Mouse (Mus musculus): Measurements from ENCODE around the gene Alkal2. TPM values are rescaled to one million over a fixed set of nuclear protein-coding genes. Genes with fewer than 3 reads are reported as not detected.

Alkal2 gene
- polyA plus RNA-seq, 1 experiment from 2014 or later = not detected

DNA sequence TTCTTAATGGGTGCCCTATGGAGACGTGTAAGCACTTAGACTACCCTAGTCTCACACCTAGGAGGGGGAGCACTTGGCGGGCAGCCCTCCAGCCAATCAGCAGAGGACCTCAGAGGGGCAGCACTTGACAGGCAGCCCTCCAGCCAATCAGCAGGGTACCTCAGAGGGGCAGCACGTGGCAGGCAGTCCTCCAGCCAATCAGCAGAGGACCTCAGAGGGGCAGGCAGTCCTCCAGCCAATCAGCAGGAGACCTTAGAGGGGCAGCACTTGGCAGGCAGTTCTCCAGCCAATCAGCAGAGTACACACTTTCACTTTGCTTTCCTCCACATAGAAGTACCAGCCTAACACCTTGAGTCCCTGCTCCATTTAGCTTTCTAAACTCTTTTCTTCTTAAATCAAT, 38.3 kb downstream of the Alkal2 start:
- Histone ChIP-seq H3K36me3 (0 out of 2 replicates have a peak, but pooled peaks cover 2% of the 10 kb centered on the region), H3K4me1 (replicated peaks) (no peaks in the 10 kb centered on the region), H3K4me2 (no peak overlapping the region), H3K4me3 (no peak overlapping the region), H3K9ac (no peak overlapping the region), H3K27me3 (replicated peaks) (no peaks in the 10 kb centered on the region), H3K27ac (ENCODE audit: poor library complexity, severe bottlenecking) (no peak overlapping the region), H3K9me3 (replicated peaks) (no peaks in the 10 kb centered on the region)
- ATAC-seq (ENCODE audit: insufficient number of reproducible peaks, low FRiP score) = no peak
- 67% methylated on average over 3 of the region's 3 CpGs for WGBS

DNA sequence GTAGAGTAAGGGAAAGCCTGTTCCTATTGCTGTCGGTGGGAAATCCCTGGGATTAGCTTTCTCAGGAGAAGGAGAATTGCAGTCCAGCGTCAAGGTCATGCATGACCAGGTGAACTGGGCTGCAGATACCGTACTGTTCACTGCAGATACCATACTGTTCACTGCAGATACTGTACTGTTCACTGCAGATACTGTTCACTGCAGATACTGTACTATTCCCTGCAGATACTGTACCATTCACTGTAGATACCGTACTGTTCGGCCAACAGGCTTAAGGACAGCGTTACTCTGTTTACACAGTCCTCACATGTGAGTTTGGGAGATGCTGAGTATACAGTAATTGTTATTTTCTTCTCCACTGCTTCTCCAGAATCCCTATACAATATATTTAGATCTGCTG, 44.1 kb downstream of the Alkal2 start:
- Histone ChIP-seq H3K4me3 (no peak overlapping the region), H3K4me2 (no peak overlapping the region), H3K9ac (no peak overlapping the region), H3K27me3 (replicated peaks) (no peaks in the 10 kb centered on the region), H3K36me3 (no peaks in the 10 kb centered on the region), H3K9me3 (replicated peaks) (no peaks in the 10 kb centered on the region), H3K4me1 (replicated peaks) (no peaks in the 10 kb centered on the region), H3K27ac (ENCODE audit: poor library complexity, severe bottlenecking) (no peak overlapping the region)
- WGBS = 79% methylated on average over 6 of the region's 6 CpGs
- ATAC-seq (ENCODE audit: insufficient number of reproducible peaks, low FRiP score) = no peak

DNA sequence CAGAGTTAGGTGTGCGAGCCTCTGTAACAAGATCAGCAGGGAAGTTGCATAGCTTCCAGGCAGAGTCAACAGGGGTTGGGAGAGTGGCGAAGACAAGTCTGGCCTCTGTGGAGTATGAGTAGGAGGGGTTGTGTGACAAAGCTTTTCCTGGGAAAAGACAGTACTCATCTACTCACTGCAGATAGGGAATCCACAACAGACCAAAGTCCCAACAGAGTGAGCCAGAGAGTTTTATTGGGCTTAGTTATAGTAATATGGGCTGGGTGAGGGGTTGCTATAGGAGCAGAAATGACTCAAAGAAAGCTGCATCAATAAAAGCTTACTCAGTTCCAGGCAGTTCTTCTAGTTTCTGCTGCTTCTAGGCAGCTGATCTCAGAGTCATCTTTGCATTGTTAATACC, 49.2 kb downstream of the Alkal2 start:
- ATAC-seq (ENCODE audit: insufficient number of reproducible peaks, low FRiP score) = no peak
- Histone ChIP-seq H3K9ac (no peak overlapping the region), H3K4me3 (no peak overlapping the region), H3K4me2 (no peak overlapping the region), H3K27ac (ENCODE audit: poor library complexity, severe bottlenecking) (no peak overlapping the region), H3K27me3 (replicated peaks) (no peaks in the 10 kb centered on the region), H3K36me3 (no peaks in the 10 kb centered on the region), H3K4me1 (replicated peaks) (no peaks in the 10 kb centered on the region), H3K9me3 (replicated peaks) (no peaks in the 10 kb centered on the region)
- WGBS = 75% methylated on average over 2 of the region's 2 CpGs

DNA sequence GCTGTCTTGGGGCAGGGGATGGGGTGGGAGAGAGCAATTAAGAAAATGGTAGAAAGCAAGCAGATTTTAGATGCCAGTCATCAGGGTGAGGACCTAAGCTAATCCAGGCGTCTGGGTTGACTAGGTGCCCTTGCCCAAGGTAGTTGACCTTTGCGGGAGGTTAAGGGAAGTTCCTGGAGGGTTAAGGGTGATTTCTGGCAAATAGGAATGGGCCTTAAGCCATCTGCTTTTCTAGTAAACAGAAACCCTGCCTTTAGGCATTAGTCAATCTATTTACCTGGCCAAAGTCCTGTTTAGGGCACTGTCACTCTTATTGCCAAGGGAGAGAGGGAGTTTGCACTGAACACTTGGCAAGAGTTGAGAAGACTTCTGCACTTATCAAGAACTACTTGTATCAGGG, 52.8 kb downstream of the Alkal2 start:
- WGBS = 73% methylated on average over 2 of the region's 2 CpGs
- Histone ChIP-seq H3K27me3 (replicated peaks) (no peaks in the 10 kb centered on the region), H3K9me3 (replicated peaks) (no peaks in the 10 kb centered on the region), H3K4me3 (no peak overlapping the region), H3K9ac (no peak overlapping the region), H3K4me1 (replicated peaks) (no peaks in the 10 kb centered on the region), H3K4me2 (no peak overlapping the region), H3K36me3 (no peaks in the 10 kb centered on the region; the same call in 1 of the 2 replicates), H3K27ac (ENCODE audit: poor library complexity, severe bottlenecking) (no peak overlapping the region)
- ATAC-seq (ENCODE audit: insufficient number of reproducible peaks, low FRiP score) = no peak

Other genes starting within 250 kb of the Alkal2 start
- 107 and 116 TPM in 2 replicates for gene Acp1, start 27.3 kb downstream of the Alkal2 start, polyA plus RNA-seq (2016; fragmentation: Nextera tagmentation; extraction: Ambion mirVana)
- 8.1 and 10.5 TPM in 2 replicates for gene Sh3yl1, start 27.3 kb downstream of the Alkal2 start, polyA plus RNA-seq (2016; fragmentation: Nextera tagmentation; extraction: Ambion mirVana)
- gene Fam110c, start 189.5 kb downstream of the Alkal2 start, polyA plus RNA-seq (2016; fragmentation: Nextera tagmentation; extraction: Ambion mirVana) = 0.81 and 1.2 TPM in 2 replicates